Mouse (Mus musculus) G1E (cell line): ENCODE results near the gene Ppp2r5e.

Source experiments
- CTCF ChIP-seq: IDR thresholded peaks from 2 replicates; pipeline ENCODE4 v1.5.1; 2012; ENCODE audit warnings: low read depth, low read length, inconsistent platforms, mixed read lengths
- GATA1 ChIP-seq: IDR thresholded peaks from 2 replicates; pipeline ENCODE4 v1.6.1; 2012; ENCODE audit warnings: borderline replicate concordance, low read length, inconsistent platforms, mixed read lengths
- POLR2AphosphoS5 ChIP-seq: IDR thresholded peaks from 2 replicates; pipeline ENCODE4 v1.6.1; 2012; ENCODE audit warnings: low read depth, low read length, inconsistent platforms; ENCODE audit not compliant: insufficient replicate concordance
- TAL1 ChIP-seq: conservative IDR thresholded peaks from 2 replicates; pipeline ENCODE4 v1.6.1; 2012; ENCODE audit warnings: low read depth, low read length, inconsistent platforms, mixed read lengths

GRCm38 (mm10) chr12:75546241-75546640 is 49.8 kb downstream of the Ppp2r5e start:
- TF ChIP-seq POLR2AphosphoS5: no peak
- TF ChIP-seq CTCF: no peak
- TF ChIP-seq GATA1: no peak
- no peak for TF ChIP-seq TAL1
